ENCODE assay signal across 26 mouse cellular contexts in genomic region chr17:30101801-30102200, GRCm38 (mm10).
A peak's percentile ranks its signal among the peaks of the same experiment; 100 is the strongest.
DNase-seq lines count a peak whose midpoint lies in the region; ATAC-seq lines count a peak whose summit lies in the region.
"Had no signal": no experiment of that assay in that cellular context is flagged by ENCODE, and none has a peak within 500 bp of the region (broad histone marks: within the 10 kb centered on the region; RNA-seq: fewer than 3 reads in every experiment).

No protein-coding gene starts in this region.

- H3K9ac ChIP-seq in embryonic facial prominence, embryonic 11.5 days (replicated peaks; ENCODE audit: low read length) = no peak overlapping the region
- no peak overlapping the region for H3K9ac ChIP-seq in hindbrain, embryonic 13.5 days
- H3K9ac ChIP-seq in hindbrain, embryonic 16.5 days (ENCODE audit: low read depth, low read length) = no peak overlapping the region
- no peak overlapping the region for H3K9ac ChIP-seq in embryonic facial prominence, embryonic 13.5 days
- H3K9ac ChIP-seq: forebrain, embryonic 13.5 days; hindbrain, embryonic 15.5 days; intestine, embryonic 15.5 days; midbrain, embryonic 15.5 days; neural tube, embryonic 13.5 days; stomach, embryonic 15.5 days had no signal

- no peaks in the 10 kb centered on the region for H3K9me3 ChIP-seq in embryonic facial prominence, embryonic 11.5 days (replicated peaks; ENCODE audit: control insufficient read depth, low read length)
- no peaks in the 10 kb centered on the region for H3K9me3 ChIP-seq in embryonic facial prominence, embryonic 10.5 days
- no peaks in the 10 kb centered on the region for H3K9me3 ChIP-seq in hindbrain, embryonic 13.5 days
- no peaks in the 10 kb centered on the region for H3K9me3 ChIP-seq in hindbrain, embryonic 16.5 days (ENCODE audit: control insufficient read depth, low read length)
- H3K9me3 ChIP-seq in embryonic facial prominence, embryonic 13.5 days = no peaks in the 10 kb centered on the region
- H3K9me3 ChIP-seq: forebrain, embryonic 13.5 days; hindbrain, embryonic 15.5 days; intestine, embryonic 15.5 days; midbrain, embryonic 15.5 days; neural tube, embryonic 13.5 days; stomach, embryonic 15.5 days had no signal

- no peak overlapping the region for H3K4me3 ChIP-seq in embryonic facial prominence, embryonic 11.5 days (ENCODE audit: low read depth, low read length)
- no peak overlapping the region for H3K4me3 ChIP-seq in embryonic facial prominence, embryonic 10.5 days
- no peak overlapping the region for H3K4me3 ChIP-seq in hindbrain, embryonic 13.5 days
- no peak overlapping the region for H3K4me3 ChIP-seq in hindbrain, embryonic 16.5 days (ENCODE audit: low read length)
- H3K4me3 ChIP-seq in embryonic facial prominence, embryonic 13.5 days = no peak overlapping the region
- H3K4me3 ChIP-seq: erythroblast, embryonic 14.5 days; forebrain, embryonic 13.5 days; gastrocnemius, adult 2 months; hindbrain, embryonic 15.5 days; intestine, embryonic 15.5 days; midbrain, embryonic 15.5 days; neural tube, embryonic 13.5 days; stomach, embryonic 15.5 days had no signal

- H3K4me2 ChIP-seq in embryonic facial prominence, embryonic 11.5 days (ENCODE audit: low read depth, low read length) = no peak overlapping the region
- no peak overlapping the region for H3K4me2 ChIP-seq in hindbrain, embryonic 13.5 days
- H3K4me2 ChIP-seq in hindbrain, embryonic 16.5 days (ENCODE audit: low read length) = no peak overlapping the region
- no peak overlapping the region for H3K4me2 ChIP-seq in embryonic facial prominence, embryonic 13.5 days
- H3K4me2 ChIP-seq: forebrain, embryonic 13.5 days; hindbrain, embryonic 15.5 days; intestine, embryonic 15.5 days; midbrain, embryonic 15.5 days; neural tube, embryonic 13.5 days; stomach, embryonic 15.5 days had no signal

- DNase-seq in embryonic facial prominence, embryonic 11.5 days (ENCODE audit: low spot score) = no peak
- no peak for DNase-seq in embryonic facial prominence, embryonic 10.5 days (ENCODE audit: low spot score)
- DNase-seq in 3T3-L1 (ENCODE audit: low read depth, low spot score) = peak; percentile 45
- DNase-seq in kidney, adult 18-20 months = no peak
- no peak for DNase-seq in urinary bladder, adult 18-20 months (ENCODE audit: low spot score in 2 of 2)
- DNase-seq: adrenal gland, adult 2 months; cerebellum, adult 2 months; cerebellum, postnatal 25 days; gastrocnemius, adult 2 months; heart, postnatal 36 days; kidney, adult 9 months; kidney, postnatal 25 days; left cerebral cortex, postnatal 4 days; lung, postnatal 4 days; right cerebral cortex, postnatal 4 days had no signal

- ATAC-seq in embryonic facial prominence, embryonic 11.5 days (replicated peaks; ENCODE audit: insufficient number of reproducible peaks, low FRiP score, low TSS enrichment, low read depth) = no peak
- ATAC-seq in hindbrain, embryonic 13.5 days (ENCODE audit: low FRiP score) = no peak
- ATAC-seq in hindbrain, embryonic 16.5 days = no peak
- ATAC-seq in embryonic facial prominence, embryonic 13.5 days (ENCODE audit: insufficient number of reproducible peaks, insufficient read depth, low FRiP score, low TSS enrichment, low read depth) = no peak
- ATAC-seq: forebrain, embryonic 13.5 days; intestine, embryonic 15.5 days; midbrain, embryonic 15.5 days; Patski had no signal

- no peaks in the 10 kb centered on the region for H3K27me3 ChIP-seq in embryonic facial prominence, embryonic 11.5 days (ENCODE audit: control insufficient read depth, insufficient read depth, low read length)
- H3K27me3 ChIP-seq in embryonic facial prominence, embryonic 10.5 days (replicated peaks; ENCODE audit: low read depth, poor library complexity, severe bottlenecking) = no peaks in the 10 kb centered on the region
- no peaks in the 10 kb centered on the region for H3K27me3 ChIP-seq in hindbrain, embryonic 13.5 days
- no peaks in the 10 kb centered on the region for H3K27me3 ChIP-seq in hindbrain, embryonic 16.5 days (replicated peaks; ENCODE audit: control insufficient read depth, insufficient read depth, low read length)
- no peaks in the 10 kb centered on the region for H3K27me3 ChIP-seq in embryonic facial prominence, embryonic 13.5 days
- H3K27me3 ChIP-seq: forebrain, embryonic 13.5 days; hindbrain, embryonic 15.5 days; intestine, embryonic 15.5 days; midbrain, embryonic 15.5 days; neural tube, embryonic 13.5 days; Patski; stomach, embryonic 15.5 days had no signal

- H3K36me3 ChIP-seq in embryonic facial prominence, embryonic 11.5 days (replicated peaks; ENCODE audit: control insufficient read depth, insufficient read depth, low read depth, low read length) = no peaks in the 10 kb centered on the region
- H3K36me3 ChIP-seq in embryonic facial prominence, embryonic 10.5 days (replicated peaks) = 0 out of 2 replicates have a peak, but pooled peaks cover 3% of the 10 kb centered on the region
- H3K36me3 ChIP-seq in hindbrain, embryonic 13.5 days = no peaks in the 10 kb centered on the region
- H3K36me3 ChIP-seq in hindbrain, embryonic 16.5 days (ENCODE audit: control insufficient read depth, insufficient read depth, low read length) = no peaks in the 10 kb centered on the region
- peaks cover 5% of the 10 kb centered on the region; the same call in 1 of the 2 replicates for H3K36me3 ChIP-seq in embryonic facial prominence, embryonic 13.5 days
- H3K36me3 ChIP-seq: hindbrain, embryonic 15.5 days; intestine, embryonic 15.5 days; midbrain, embryonic 15.5 days; neural tube, embryonic 13.5 days; stomach, embryonic 15.5 days had no signal

- H3K27ac ChIP-seq in embryonic facial prominence, embryonic 11.5 days (replicated peaks; ENCODE audit: low read depth, low read length) = 0 out of 2 replicates have a peak overlapping the region, but pooled peaks have one; percentile 9
- no peak overlapping the region for H3K27ac ChIP-seq in embryonic facial prominence, embryonic 10.5 days (replicated peaks)
- H3K27ac ChIP-seq in hindbrain, embryonic 13.5 days = 0 out of 2 replicates have a peak overlapping the region, but pooled peaks have one; percentile 9
- no peak overlapping the region for H3K27ac ChIP-seq in hindbrain, embryonic 16.5 days (ENCODE audit: low read depth, low read length)
- H3K27ac ChIP-seq in embryonic facial prominence, embryonic 13.5 days = peak overlapping the region; percentile 39; the same call in 1 of the 2 replicates
- H3K27ac ChIP-seq: forebrain, embryonic 13.5 days; gastrocnemius, adult 2 months; hindbrain, embryonic 15.5 days; intestine, embryonic 15.5 days; midbrain, embryonic 15.5 days; neural tube, embryonic 13.5 days; stomach, embryonic 15.5 days had no signal

- H3K4me1 ChIP-seq in embryonic facial prominence, embryonic 11.5 days (ENCODE audit: control insufficient read depth, insufficient read depth, low read length) = no peaks in the 10 kb centered on the region
- peaks cover 36% of the 10 kb centered on the region for H3K4me1 ChIP-seq in embryonic facial prominence, embryonic 10.5 days
- H3K4me1 ChIP-seq in hindbrain, embryonic 13.5 days (replicated peaks) = peaks cover 36% of the 10 kb centered on the region
- peaks cover 9% of the 10 kb centered on the region for H3K4me1 ChIP-seq in hindbrain, embryonic 16.5 days (ENCODE audit: control insufficient read depth, insufficient read depth, low read depth, low read length)
- peaks cover 42% of the 10 kb centered on the region for H3K4me1 ChIP-seq in embryonic facial prominence, embryonic 13.5 days

Comparison
In these comparisons a context has a peak if more than half of its experiments do, and no peak if none do; other contexts are left out.
1. H3K27ac ChIP-seq: peak in embryonic facial prominence, embryonic 11.5 days (single experiment), hindbrain, embryonic 13.5 days (single experiment) and embryonic facial prominence, embryonic 13.5 days (single experiment); none in embryonic facial prominence, embryonic 10.5 days (single experiment) and hindbrain, embryonic 16.5 days (single experiment).